In genomic region chr8:57511316-57512118, GRCm38 (mm10) we compare ENCODE assay signal across 8 mouse cellular contexts. TPM values are rescaled to one million over a fixed set of nuclear protein-coding genes. Genes with fewer than 3 reads are reported as not detected.
A peak's percentile ranks its signal among the peaks of the same experiment; 100 is the strongest.
DNase-seq lines count a peak whose midpoint lies in the region; ATAC-seq and TF ChIP-seq lines count a peak whose summit lies in the region.

Gene Hmgb2, plus strand, starts transcription at chr8:57511907.

- H3K9ac ChIP-seq in ES-E14 (ENCODE audit: insufficient read depth, low read depth, low read length, poor library complexity, severe bottlenecking) = peak within 1 kb of the TSS; percentile 99
- peak within 1 kb of the TSS; percentile 89 for H3K9ac ChIP-seq in forebrain, embryonic 15.5 days (replicated peaks)

- WGBS in forebrain, embryonic 15.5 days = under 1% methylated on average over 63 of the region's 63 CpGs
- under 1% methylated on average over 63 of the region's 63 CpGs for WGBS in lung, adult 2 months

- DNase-seq in ES-E14 (ENCODE audit: low read depth, low spot score) = peak; percentile 99
- peak; percentile 100 for DNase-seq in cerebellum, adult 11-12 months
- DNase-seq in heart, postnatal 25 days (ENCODE audit: low spot score) = peak; percentile 99
- peak; percentile 99 to 100 for DNase-seq in layer of hippocampus, adult 18-20 months (ENCODE audit: low spot score in 2 of 2)
- peak; percentile 99 for DNase-seq in lung, adult 2 months
- DNase-seq in thymus, adult 18-20 months = peak; percentile 99 to 100

- peaks cover 19% of the 10 kb centered on the region for H3K36me3 ChIP-seq in ES-E14 (ENCODE audit: control insufficient read depth, insufficient read depth, low read length, poor library complexity, severe bottlenecking)
- no peaks in the 10 kb centered on the region for H3K36me3 ChIP-seq in forebrain, embryonic 15.5 days

- no peaks in the 10 kb centered on the region for H3K27me3 ChIP-seq in forebrain, embryonic 15.5 days

- in situ Hi-C loops in ES-E14 (cut with MboI; ENCODE audit: low sequenced_read_pairs in 2 of 2, unreplicated experiment in 2 of 2) = no loop called here

- peak; percentile 100 for ATAC-seq in forebrain, embryonic 15.5 days (replicated peaks)
- ATAC-seq in neutrophil, adult 5-6 weeks (ENCODE audit: extremely low read depth, insufficient number of reproducible peaks, low FRiP score, poor library complexity, severe bottlenecking) = peak; percentile 97

- H3K4me3 ChIP-seq in ES-E14 (ENCODE audit: insufficient read depth in 1 of 2, low read depth in 1 of 2, low read length in 2 of 2, poor library complexity in 1 of 2, severe bottlenecking in 1 of 2) = peak within 1 kb of the TSS; percentile 95 to 96
- peak within 1 kb of the TSS; percentile 75 for H3K4me3 ChIP-seq in forebrain, embryonic 15.5 days
- peak within 1 kb of the TSS; percentile 85 for H3K4me3 ChIP-seq in lung, adult 2 months (replicated peaks; ENCODE audit: extremely low read depth, low read depth, low read length)

- intact Hi-C loops in heart, postnatal 25 days (cut with DNase I) = loop anchor here (2.0 to 5.0 kb wide), 3 partner anchors 17 to 79 kb away; no protein-coding TSS in a partner anchor

- peak within 1 kb of the TSS; percentile 98 for H3K27ac ChIP-seq in ES-E14 (ENCODE audit: insufficient read depth, low read depth, low read length, poor library complexity, severe bottlenecking)
- peak within 1 kb of the TSS; percentile 99 for H3K27ac ChIP-seq in forebrain, embryonic 15.5 days (replicated peaks)

- TF ChIP-seq POLR2A in lung, adult 2 months (IDR thresholded peaks at IDR 0.05; ENCODE audit: borderline replicate concordance, extremely low read depth, low read depth, low read length) = peak; percentile 96

- no peak for TF ChIP-seq CTCF in lung, adult 2 months (IDR thresholded peaks at IDR 0.05; ENCODE audit: insufficient read depth, low read length)

- H3K4me2 ChIP-seq in forebrain, embryonic 15.5 days (replicated peaks) = peak within 1 kb of the TSS; percentile 98

- peaks cover 2 to 7% of the 10 kb centered on the region in 2 experiments; a peak in 2 of 4 replicates for H3K4me1 ChIP-seq in ES-E14 (ENCODE audit: control insufficient read depth in 2 of 2, insufficient read depth in 2 of 2, low read length in 2 of 2, poor library complexity in 1 of 2)
- peaks cover 12% of the 10 kb centered on the region for H3K4me1 ChIP-seq in forebrain, embryonic 15.5 days
- H3K4me1 ChIP-seq in lung, adult 2 months (ENCODE audit: control insufficient read depth, insufficient read depth, low read length) = no peaks in the 10 kb centered on the region; the same call in 1 of the 2 replicates

- no peaks in the 10 kb centered on the region for H3K9me3 ChIP-seq in ES-E14 (ENCODE audit: control insufficient read depth, insufficient read depth, low read depth, low read length)
- no peaks in the 10 kb centered on the region for H3K9me3 ChIP-seq in forebrain, embryonic 15.5 days

TF ChIP-seq in ES-E14, 5 proteins besides CTCF, POLR2A, EP300 and RAD21:
- peak; percentile 42; the same call in 1 of the 2 replicates for TF ChIP-seq CHD2 (IDR thresholded peaks at IDR 0.05; ENCODE audit: low read depth, low read length)
- TF ChIP-seq ZC3H11A (IDR thresholded peaks at IDR 0.05; ENCODE audit: borderline replicate concordance, low read depth, low read length) = no peak
- TF ChIP-seq ZNF384 (IDR thresholded peaks at IDR 0.05; ENCODE audit: low read depth, low read length) = no peak
- no peak for TF ChIP-seq MAFK (IDR thresholded peaks at IDR 0.05; ENCODE audit: insufficient read depth, low read depth, low read length)
- peak; percentile 53; the same call in 1 of the 2 replicates for TF ChIP-seq HCFC1 (IDR thresholded peaks at IDR 0.05; ENCODE audit: borderline replicate concordance, insufficient read depth, low read length)
TF ChIP-seq in ES-E14: peak in this region for 2.

RNA-seq across cellular contexts. Expression of gene Hmgb2, which starts in this region (rescaled TPM):
- total RNA-seq in ES-E14 (2012; rRNA removed) = 144 and 190 TPM in 2 replicates
- 225 and 249 TPM in 2 replicates for polyA plus RNA-seq in forebrain, embryonic 15.5 days (2015; fragmentation: Nextera tagmentation; extraction: Ambion mirVana)
- total RNA-seq in heart, postnatal 25 days (2021) = 10 to 100 TPM; 18.2 to 19.2 TPM
- total RNA-seq in layer of hippocampus, adult 18-20 months (2021) = 1 to 10 TPM; 4.9 to 7.4 TPM
- 4.0 and 5.8 TPM in 2 replicates for polyA plus RNA-seq in lung, adult 2 months (2012; rRNA removed)
- total RNA-seq in neutrophil, adult 5-6 weeks (2017) = 263 and 277 TPM in 2 replicates

Comparison
In these comparisons a context has a peak if more than half of its experiments do, and no peak if none do; other contexts are left out.
1. Peak in every context shown above with its lines: DNase-seq, ATAC-seq, H3K4me3 ChIP-seq and H3K27ac ChIP-seq.
2. RNA of gene Hmgb2 (polyA plus RNA-seq): 225 to 249 TPM in forebrain, embryonic 15.5 days; 4.0 to 5.8 TPM in lung, adult 2 months; every median in the first group is over 10 times any median in the second.